Mouse (Mus musculus) limb, embryonic 14.5 days (tissue): Measurements from ENCODE around the gene Sgpp1. TPM values are rescaled to one million over a fixed set of nuclear protein-coding genes. Genes with fewer than 3 reads are reported as not detected.
A peak's percentile ranks its signal among the peaks of the same experiment; 100 is the strongest.

Experiments used
- ATAC-seq: fragments of 200-750 bp; cut with Nextera tagmentation; 2 replicates; pipeline ENCODE4 v1.8.0; 2017; ENCODE audit warnings: low read depth, moderate number of reproducible peaks, moderate TSS enrichment; ENCODE audit not compliant: low FRiP score
- DNase-seq: peaks from one replicate; pipeline ENCODE4 v3.0.0-alpha.2; 2015; ENCODE audit warnings: low spot score
- H3K27ac ChIP-seq: fragments of 300-500 bp; sonication (generic); replicated peaks from 2 replicates; pipeline ENCODE4 v1.5.1; 2014; ENCODE audit warnings: low read depth, mild to moderate bottlenecking, low read length, moderate library complexity, mixed read lengths
- H3K27me3 ChIP-seq: fragments of 300-500 bp; sonication (generic); 2 replicates; pipeline ENCODE4 v1.6.1; 2014; ENCODE audit warnings: low read length, mixed read lengths; ENCODE audit not compliant: control insufficient read depth, insufficient read depth
- H3K36me3 ChIP-seq: fragments of 300-500 bp; sonication (generic); 2 replicates; pipeline ENCODE4 v1.6.1; 2014; ENCODE audit warnings: mild to moderate bottlenecking, low read length, moderate library complexity, mixed read lengths; ENCODE audit not compliant: control insufficient read depth, insufficient read depth
- H3K4me1 ChIP-seq: fragments of 300-500 bp; sonication (generic); 2 replicates; pipeline ENCODE4 v1.6.1; 2014; ENCODE audit warnings: antibody characterized with exemption, low read length, mixed read lengths; ENCODE audit not compliant: control insufficient read depth, insufficient read depth
- H3K4me2 ChIP-seq: fragments of 300-500 bp; sonication (generic); replicated peaks from 2 replicates; pipeline ENCODE4 v1.6.1; 2014; ENCODE audit warnings: low read depth, mild to moderate bottlenecking, low read length, moderate library complexity; ENCODE audit not compliant: severe bottlenecking
- H3K4me3 ChIP-seq: fragments of 300-500 bp; sonication (generic); replicated peaks from 2 replicates; pipeline ENCODE4 v1.5.1; 2014; ENCODE audit warnings: low read length
- H3K9ac ChIP-seq: fragments of 300-500 bp; sonication (generic); 2 replicates; pipeline ENCODE4 v1.6.1; 2014; ENCODE audit warnings: mild to moderate bottlenecking, low read depth, low read length, moderate library complexity; ENCODE audit not compliant: severe bottlenecking
- H3K9me3 ChIP-seq: fragments of 300-500 bp; sonication (generic); 2 replicates; pipeline ENCODE4 v1.6.1; 2016; ENCODE audit warnings: low read length; ENCODE audit not compliant: control insufficient read depth
- POLR2A ChIP-seq: fragments of 200-500 bp; IDR thresholded peaks from 2 replicates; pipeline ENCODE4 v1.8.0; 2012; ENCODE audit warnings: inconsistent platforms, mild to moderate bottlenecking, moderate library complexity, borderline replicate concordance; ENCODE audit not compliant: insufficient read depth, insufficient read length; ENCODE audit errors: extremely low read depth
- WGBS: fragments of 180-500 bp; shearing (Covaris S2); extraction: QIAGEN DNeasy Blood & Tissue Kit; methylation state at CpG from one replicate; pipeline ENCODE4 v1.1.7; 2014; 5-methylcytosine and 5-hydroxymethylcytosine counted together
- polyA plus RNA-seq, 2 experiments: library from polyadenylated mRNA; depleted of rRNA in 1 of 2; stranded (reverse) in 1 of 2; unstranded in 1 of 2; fragments of >200 nt; fragmentation: Nextera tagmentation in 1 of 2; extraction: Ambion mirVana in 1 of 2; gene quantifications; 2 replicates each; pipeline versions ENCODE4 v1.2.1 to v1.2.3; 2012 to 2014

The Sgpp1 gene
- polyA plus RNA-seq (2012; rRNA removed) = 18.4 and 22.4 TPM in 2 replicates
- polyA plus RNA-seq (2014; fragmentation: Nextera tagmentation; extraction: Ambion mirVana) = 29.4 and 36.8 TPM in 2 replicates

DNA sequence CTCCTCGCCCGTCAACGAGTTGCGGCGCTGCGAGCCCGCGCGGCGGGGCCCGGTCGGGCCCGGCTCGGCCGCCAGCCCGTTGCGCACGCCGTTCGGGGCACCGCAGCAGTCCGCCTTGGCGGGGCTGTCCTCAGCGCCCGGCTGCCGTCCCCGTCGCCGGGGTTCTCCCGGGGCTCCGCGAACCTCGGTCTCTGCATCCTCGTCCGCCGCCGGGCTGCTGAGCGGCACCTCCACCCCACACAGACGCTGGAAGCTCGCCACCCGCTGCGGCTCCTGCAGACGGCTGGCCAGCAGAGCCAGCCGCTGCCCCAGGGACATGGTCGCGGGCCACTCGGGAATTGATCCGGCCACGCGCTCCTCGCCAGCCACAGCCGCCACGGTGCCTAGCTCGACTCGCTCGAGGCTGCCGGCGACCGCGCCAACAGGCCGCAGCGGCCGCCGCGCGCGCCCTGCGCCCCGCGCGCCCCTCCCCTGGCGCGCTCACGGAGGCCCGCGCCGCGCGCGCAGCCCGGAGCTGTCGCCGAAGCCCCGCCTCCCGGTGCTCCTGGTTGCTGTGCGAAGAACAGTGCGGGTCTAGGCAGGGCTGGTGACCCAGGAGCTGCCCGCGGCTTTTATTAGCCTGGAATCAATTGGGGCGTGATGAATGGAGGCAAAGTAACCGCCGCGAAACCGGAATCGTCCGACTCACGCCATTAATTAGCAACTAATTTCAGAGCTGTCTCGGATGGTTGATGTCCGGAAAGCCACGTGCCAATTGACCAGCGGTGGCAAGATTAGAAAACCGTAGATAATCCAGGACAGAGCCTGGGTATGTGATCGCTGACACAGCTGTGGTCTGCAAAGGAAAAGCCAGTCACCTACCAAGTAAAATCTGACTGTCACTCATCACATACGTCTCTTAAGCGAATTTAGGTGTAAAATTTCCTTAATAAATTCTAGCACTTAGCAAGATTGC lies at the start of gene Sgpp1:
TSS of gene Sgpp1 (minus strand) at position 484 of the 955 bp plus-strand sequence.
- Histone ChIP-seq H3K36me3 (no peaks in the 10 kb centered on the region), H3K4me1 (peaks cover 14% of the 10 kb centered on the region; the same call in 1 of the 2 replicates), H3K9ac (peak within 1 kb of the TSS; percentile 94), H3K4me3 (peak within 1 kb of the TSS; percentile 90), H3K4me2 (peak within 1 kb of the TSS; percentile 74), H3K27ac (peak within 1 kb of the TSS; percentile 72), H3K27me3 (no peaks in the 10 kb centered on the region), H3K9me3 (no peaks in the 10 kb centered on the region)
- WGBS = under 1% methylated on average over 54 of the region's 105 CpGs
- DNase-seq (peak; percentile 75), ATAC-seq (peak; percentile 91)
- TF ChIP-seq POLR2A = peak; percentile 86; the same call in 1 of the 2 replicates

DNA sequence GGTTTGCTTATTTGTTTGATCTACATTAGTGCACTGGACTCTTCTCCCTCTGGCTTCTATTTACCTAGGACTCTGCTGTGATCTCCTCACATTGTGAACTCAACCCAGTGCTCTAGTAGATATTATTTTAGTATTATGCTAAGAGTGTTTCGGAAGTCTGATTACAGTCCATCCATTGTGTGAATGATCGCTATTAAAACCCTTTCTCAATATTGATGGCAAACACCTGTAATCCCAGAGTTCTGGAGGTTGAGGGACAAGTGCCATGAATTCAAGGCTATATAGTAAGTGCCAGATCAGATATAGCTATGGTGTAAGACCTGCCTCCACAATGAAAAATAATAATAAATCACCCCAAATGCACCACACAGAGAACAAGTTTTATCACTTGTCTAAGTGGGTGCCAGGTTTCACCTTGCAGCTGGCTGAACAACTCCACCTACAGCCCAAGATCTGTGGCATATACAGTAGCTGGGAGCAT lies 48.8 kb upstream of the Sgpp1 start:
- TF ChIP-seq POLR2A = no peak
- WGBS = 81% methylated on average over 2 of the region's 2 CpGs
- no peaks in the 10 kb centered on the region for H3K27me3 ChIP-seq
- no peak overlapping the region for H3K4me3 ChIP-seq
- H3K4me2 ChIP-seq = no peak overlapping the region
- no peaks in the 10 kb centered on the region for H3K4me1 ChIP-seq
- DNase-seq (no peak), ATAC-seq (no peak)
- H3K9me3 ChIP-seq = peaks cover 4% of the 10 kb centered on the region; the same call in 1 of the 2 replicates
- no peaks in the 10 kb centered on the region for H3K36me3 ChIP-seq
- H3K27ac ChIP-seq = no peak overlapping the region
- no peak overlapping the region for H3K9ac ChIP-seq

DNA sequence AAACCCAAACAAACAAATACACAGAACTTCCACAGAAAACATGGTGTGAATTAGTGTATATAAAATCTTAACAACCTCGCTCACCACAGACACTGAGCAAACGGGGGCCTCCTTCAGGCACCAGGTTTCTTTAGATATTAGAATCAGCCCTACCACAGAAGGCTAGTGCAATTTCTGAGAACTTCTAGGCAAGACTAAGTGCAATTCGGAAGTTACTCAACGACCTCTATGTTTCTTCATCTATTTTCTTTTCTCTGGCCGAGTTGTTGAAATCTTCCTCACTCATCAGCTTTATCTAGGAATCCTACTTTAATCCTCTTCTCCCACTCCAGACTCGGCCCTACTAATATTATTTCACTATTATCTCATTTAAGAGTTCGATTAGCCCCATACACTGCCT lies 46.5 kb upstream of the Sgpp1 start:
- DNase-seq (no peak), ATAC-seq (no peak)
- H3K4me3 ChIP-seq = no peak overlapping the region
- no peak overlapping the region for H3K27ac ChIP-seq
- no peaks in the 10 kb centered on the region for H3K4me1 ChIP-seq
- no peak overlapping the region for H3K9ac ChIP-seq
- peaks cover 4% of the 10 kb centered on the region; the same call in 1 of the 2 replicates for H3K9me3 ChIP-seq
- H3K36me3 ChIP-seq = no peaks in the 10 kb centered on the region
- no peaks in the 10 kb centered on the region for H3K27me3 ChIP-seq
- no peak for TF ChIP-seq POLR2A
- 75% methylated on average over 7 of the region's 7 CpGs for WGBS
- no peak overlapping the region for H3K4me2 ChIP-seq

DNA sequence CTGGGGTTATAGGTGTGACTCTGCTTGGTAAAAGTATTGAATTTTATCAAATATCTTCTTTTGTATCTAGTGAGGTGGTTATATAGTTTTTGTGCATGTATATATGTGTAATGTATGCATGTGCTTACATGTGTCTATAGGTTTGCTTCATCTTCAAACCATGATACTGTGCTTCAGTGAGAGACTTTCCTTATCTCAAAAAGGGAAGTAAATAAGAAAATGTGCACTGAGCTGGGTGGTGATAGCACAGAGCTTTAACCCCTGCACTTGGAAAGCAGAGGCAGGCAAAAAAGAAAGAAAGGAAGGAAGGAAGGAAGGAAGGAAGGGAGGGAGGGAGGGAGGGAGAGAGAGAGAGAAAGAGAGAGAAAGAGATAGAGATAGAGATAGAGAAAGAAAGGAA lies 45.9 kb upstream of the Sgpp1 start:
- Histone ChIP-seq H3K4me2 (no peak overlapping the region), H3K27ac (no peak overlapping the region), H3K9ac (no peak overlapping the region), H3K27me3 (no peaks in the 10 kb centered on the region), H3K36me3 (no peaks in the 10 kb centered on the region), H3K4me3 (no peak overlapping the region), H3K4me1 (no peaks in the 10 kb centered on the region), H3K9me3 (peaks cover 4% of the 10 kb centered on the region; the same call in 1 of the 2 replicates)
- DNase-seq (no peak), ATAC-seq (no peak)
- no peak for TF ChIP-seq POLR2A

DNA sequence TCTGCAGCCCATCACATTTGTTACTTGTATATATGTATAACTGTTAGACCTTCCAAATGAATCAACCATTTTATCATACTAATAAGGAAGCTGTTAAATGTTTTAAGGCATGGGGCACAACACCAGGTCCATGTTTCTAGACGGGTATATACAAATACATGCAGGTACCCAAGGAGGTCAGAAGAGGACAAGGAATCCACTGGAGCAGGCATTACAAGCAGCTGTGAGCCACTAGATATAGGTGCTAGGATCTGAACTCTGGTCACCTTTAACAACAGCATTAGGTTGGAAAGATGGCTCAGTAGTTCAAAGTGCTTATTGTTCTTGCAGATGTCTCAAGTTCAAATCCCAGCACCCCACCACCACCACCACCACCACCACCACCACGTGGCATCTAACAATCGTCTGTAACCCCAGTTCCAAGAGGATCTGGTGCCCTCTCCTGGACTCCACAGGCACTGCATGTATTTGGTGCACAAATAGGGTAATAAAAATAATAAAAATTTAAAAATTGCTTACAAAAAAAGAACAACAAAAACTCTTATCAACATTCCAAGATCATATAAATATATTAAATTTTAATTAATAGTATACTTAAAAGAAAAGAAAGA lies 37.0 kb upstream of the Sgpp1 start:
- no peaks in the 10 kb centered on the region for H3K36me3 ChIP-seq
- no peak overlapping the region for H3K27ac ChIP-seq
- no peak overlapping the region for H3K4me2 ChIP-seq
- H3K27me3 ChIP-seq = no peaks in the 10 kb centered on the region
- H3K4me3 ChIP-seq = no peak overlapping the region
- H3K9me3 ChIP-seq = no peaks in the 10 kb centered on the region
- H3K9ac ChIP-seq = no peak overlapping the region
- no peaks in the 10 kb centered on the region for H3K4me1 ChIP-seq
- DNase-seq (no peak), ATAC-seq (no peak)
- TF ChIP-seq POLR2A = no peak
- 22% methylated on average over 3 of the region's 3 CpGs for WGBS
